Mouse (Mus musculus): Measurements from ENCODE around the gene Pard6a. TPM values are rescaled to one million over a fixed set of nuclear protein-coding genes. Genes with fewer than 3 reads are reported as not detected.

The Pard6a gene
- total RNA-seq, 2 experiments from 2014 or later: 28.4 to 33.1 TPM

GRCm38 (mm10) chr8:105699488-105700215 lies 1.3 kb upstream of the Pard6a start:
- DNase-seq: no peak
- intact Hi-C loops (cut with DNase I): no loop called here

- intact Hi-C loops (cut with DNase I): no loop called here
- peak; percentile 50 for DNase-seq
Measured at GRCm38 (mm10) chr8:105700566-105700965, 382 bp upstream of the Pard6a start.

- intact Hi-C loops (cut with DNase I): no loop called here
- DNase-seq: no peak
Measured at GRCm38 (mm10) chr8:105702001-105702401, 1.1 kb downstream of the Pard6a start.

GRCm38 (mm10) chr8:105702731-105703415 lies 1.9 kb downstream of the Pard6a start:
- DNase-seq: no peak
- intact Hi-C loops (cut with DNase I): no loop called here

- intact Hi-C loops (cut with DNase I): no loop called here
- DNase-seq: peak; percentile 52
Measured at GRCm38 (mm10) chr8:105704146-105704812, 3.3 kb downstream of the Pard6a start.

- intact Hi-C loops (cut with DNase I): no loop called here
Measured at GRCm38 (mm10) chr8:105704955-105705354, 4.0 kb downstream of the Pard6a start.

GRCm38 (mm10) chr8:105706426-105706825 lies 5.5 kb downstream of the Pard6a start:
- intact Hi-C loops (cut with DNase I): no loop called here
- no peak for DNase-seq

More at GRCm38 (mm10) chr8:105704955-105705354, 4.0 kb downstream of the Pard6a start:
- DNase-seq: peak; percentile 71

- intact Hi-C loops (cut with DNase I): no loop called here
- DNase-seq: peak; percentile 91
Measured at GRCm38 (mm10) chr8:105707498-105708403, 6.8 kb downstream of the Pard6a start, which contains the start of the genes 4933405L10Rik and Enkd1. 4933405L10Rik (plus strand) TSS chr8:105707655. Enkd1 (minus strand) TSS chr8:105708210.

- intact Hi-C loops (cut with DNase I): no loop called here
- DNase-seq: no peak
Measured at GRCm38 (mm10) chr8:105708675-105709074, 7.7 kb downstream of the Pard6a start.

- DNase-seq: no peak
- intact Hi-C loops (cut with DNase I): no loop called here
Measured at GRCm38 (mm10) chr8:105709317-105709716, 8.4 kb downstream of the Pard6a start.

GRCm38 (mm10) chr8:105712286-105712685 lies 11.3 kb downstream of the Pard6a start:
- no peak for DNase-seq
- intact Hi-C loops (cut with DNase I): no loop called here

- intact Hi-C loops (cut with DNase I): no loop called here
Measured at GRCm38 (mm10) chr8:105714139-105714538, 13.2 kb downstream of the Pard6a start.

GRCm38 (mm10) chr8:105715042-105715441 lies 14.1 kb downstream of the Pard6a start:
- DNase-seq: no peak
- intact Hi-C loops (cut with DNase I): no loop called here

More at GRCm38 (mm10) chr8:105714139-105714538, 13.2 kb downstream of the Pard6a start:
- DNase-seq: peak; percentile 90

- DNase-seq: no peak
- intact Hi-C loops (cut with DNase I): no loop called here
Measured at GRCm38 (mm10) chr8:105716302-105716945, 15.5 kb downstream of the Pard6a start.

- no peak for DNase-seq
- intact Hi-C loops (cut with DNase I): no loop called here
Measured at GRCm38 (mm10) chr8:105719637-105720036, 18.7 kb downstream of the Pard6a start.

- intact Hi-C loops (cut with DNase I): no loop called here
- DNase-seq: peak; percentile 40
Measured at GRCm38 (mm10) chr8:105722861-105723260, 21.9 kb downstream of the Pard6a start.

GRCm38 (mm10) chr8:105725726-105726125 lies 24.8 kb downstream of the Pard6a start:
- intact Hi-C loops (cut with DNase I): no loop called here
- DNase-seq: no peak

GRCm38 (mm10) chr8:105727397-105728124 lies 26.6 kb downstream of the Pard6a start:
- intact Hi-C loops (cut with DNase I): no loop called here

GRCm38 (mm10) chr8:105732186-105732585 lies 31.2 kb downstream of the Pard6a start:
- intact Hi-C loops (cut with DNase I): no loop called here
- no peak for DNase-seq

More at GRCm38 (mm10) chr8:105727397-105728124, 26.6 kb downstream of the Pard6a start:
- no peak for DNase-seq
